Mouse (Mus musculus) lung, postnatal 10 days (tissue): ENCODE results near the gene Samt4.
"Not testable (repeated sequence)": the region's sequence is repeated elsewhere in the genome, so short reads cannot be mapped to it uniquely, and the experiment has no call there.

Experiments
- DNase-seq: peaks from one replicate; pipeline ENCODE4 v3.0.0; 2021

Gene Samt4

DNA sequence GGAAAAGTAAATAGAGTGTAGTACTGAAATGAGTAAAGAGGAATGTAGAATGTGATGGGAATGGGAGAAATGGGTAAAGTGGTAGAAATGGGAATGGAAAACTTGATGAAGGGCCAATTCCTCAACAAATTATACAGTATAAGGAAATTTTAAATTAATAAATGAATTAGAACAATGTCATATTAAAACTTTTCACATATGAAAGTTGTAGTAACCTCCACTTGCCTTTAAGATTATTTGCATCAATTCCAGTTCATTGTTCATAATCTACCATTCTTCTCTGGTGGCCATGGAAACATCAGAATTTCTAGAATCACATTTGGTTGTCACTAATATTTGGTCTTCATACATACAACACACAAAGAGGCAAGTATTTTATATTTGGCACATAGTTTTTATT, at the start of gene Samt4:
TSS of gene Samt4 (plus strand) at position 301 of the 400 bp plus-strand sequence.
- no peak for DNase-seq

DNA sequence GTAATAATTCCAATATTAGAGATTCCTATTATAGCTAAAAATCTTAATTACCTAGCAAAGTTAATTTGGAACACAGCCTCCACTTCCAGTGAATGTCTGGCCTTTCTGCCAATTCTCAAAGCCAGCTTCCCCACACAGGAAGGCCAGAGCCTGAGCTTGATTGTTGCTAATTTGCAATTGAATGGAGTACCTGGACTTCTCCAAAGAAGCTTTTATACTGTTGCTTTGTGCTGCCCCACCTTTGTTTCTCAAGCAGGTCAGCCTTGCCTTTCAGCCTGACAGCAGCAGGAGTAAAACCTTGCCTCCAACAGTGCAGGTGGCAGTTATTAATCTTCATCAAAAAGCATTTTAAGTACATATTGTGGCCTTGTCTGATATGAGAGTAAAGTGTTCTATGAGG, 38.1 kb upstream of the Samt4 start:
- not testable (repeated sequence) for DNase-seq

DNA sequence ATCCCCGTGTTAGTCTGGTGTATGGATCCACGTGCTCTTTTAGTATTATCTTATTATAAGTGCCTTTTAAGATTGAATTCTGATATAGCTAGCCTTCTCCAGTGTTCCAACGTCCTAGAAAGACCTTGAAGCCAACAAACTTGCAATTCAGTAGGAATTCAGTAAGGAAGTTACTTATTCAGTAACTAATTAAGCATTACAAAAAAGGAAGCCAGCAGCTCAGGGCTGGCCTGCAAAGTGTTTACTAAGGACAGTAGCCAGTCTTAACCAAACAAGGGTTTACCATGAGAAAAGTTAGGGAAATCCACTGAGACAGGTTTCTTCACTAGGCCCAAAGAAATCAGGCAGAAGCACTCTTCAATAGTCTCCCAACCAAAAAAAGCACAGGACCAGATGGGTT, 13.4 kb upstream of the Samt4 start:
- DNase-seq: not testable (repeated sequence)
